Mouse (Mus musculus) hindbrain, postnatal 0 days (tissue): ENCODE results near the gene Nxf2. TPM values are rescaled to one million over a fixed set of nuclear protein-coding genes. Genes with fewer than 3 reads are reported as not detected.
"Not testable (repeated sequence)": the region's sequence is repeated elsewhere in the genome, so short reads cannot be mapped to it uniquely, and the experiment has no call there.

ENCODE experiments used
- ATAC-seq: fragments of 200-750 bp; cut with Nextera tagmentation; 2 replicates; pipeline ENCODE4 v1.8.0; 2017; ENCODE audit warnings: mild to moderate bottlenecking, moderate TSS enrichment, moderate library complexity
- DNase-seq: peaks from one replicate; pipeline ENCODE4 v3.0.0-alpha.2; 2015; ENCODE audit warnings: low spot score
- H3K27ac ChIP-seq: fragments of 300-500 bp; sonication (generic); 2 replicates; pipeline ENCODE4 v1.5.1; 2014; ENCODE audit warnings: mild to moderate bottlenecking
- H3K27me3 ChIP-seq: fragments of 300-500 bp; sonication (generic); 2 replicates; pipeline ENCODE4 v1.6.1; 2014; ENCODE audit warnings: low read length, mixed read lengths; ENCODE audit not compliant: insufficient read depth
- H3K36me3 ChIP-seq: fragments of 300-500 bp; sonication (generic); 2 replicates; pipeline ENCODE4 v1.6.1; 2014; ENCODE audit warnings: low read length, mixed read lengths; ENCODE audit not compliant: insufficient read depth
- H3K4me1 ChIP-seq: fragments of 300-500 bp; sonication (generic); 2 replicates; pipeline ENCODE4 v1.6.1; 2014; ENCODE audit warnings: antibody characterized with exemption, low read length, mixed read lengths; ENCODE audit not compliant: insufficient read depth
- H3K4me2 ChIP-seq: fragments of 300-500 bp; sonication (generic); 2 replicates; pipeline ENCODE4 v1.6.1; 2014; ENCODE audit warnings: low read depth, mild to moderate bottlenecking, low read length, moderate library complexity, mixed read lengths
- H3K4me3 ChIP-seq: fragments of 300-500 bp; sonication (generic); 2 replicates; pipeline ENCODE4 v1.5.1; 2014; ENCODE audit warnings: low read length
- H3K9ac ChIP-seq: fragments of 300-500 bp; sonication (generic); replicated peaks from 2 replicates; pipeline ENCODE4 v1.6.1; 2014; ENCODE audit warnings: mild to moderate bottlenecking, low read length, moderate library complexity, mixed read lengths
- H3K9me3 ChIP-seq: fragments of 300-500 bp; sonication (generic); 2 replicates; pipeline ENCODE4 v1.6.1; 2016; ENCODE audit warnings: low read length, mixed read lengths
- CTCF ChIP-seq: IDR thresholded peaks from 2 replicates; pipeline ENCODE4 v1.5.1; 2016; ENCODE audit warnings: antibody characterized with exemption, control low read depth, low read depth
- WGBS: fragments of 180-500 bp; shearing (Covaris S2); extraction: QIAGEN DNeasy Blood & Tissue Kit; methylation state at CpG from one replicate; pipeline ENCODE4 v1.1.7; 2014; 5-methylcytosine and 5-hydroxymethylcytosine counted together
- polyA plus RNA-seq: library from polyadenylated mRNA; unstranded; fragments of >200 nt; fragmentation: Nextera tagmentation; extraction: Ambion mirVana; gene quantifications from 2 replicates; pipeline ENCODE4 v1.2.1, GENCODE M21; 2015
- total RNA-seq: library from RNA; depleted of rRNA; stranded (reverse); fragments of >200 nt; gene quantifications from 2 replicates; pipeline ENCODE4 v1.2.3, GENCODE M21; 2014

Nxf2 gene
- total and polyA plus RNA-seq, 2 experiments from 2014 or later: 0.34 to 0.42 TPM

GRCm38 (mm10) chrX:134930361-134930760 is 34.2 kb downstream of the Nxf2 start:
- DNase-seq (peak; percentile 57), ATAC-seq (no peak)
- Histone ChIP-seq H3K27me3 (no peaks in the 10 kb centered on the region; the same call in 1 of the 2 replicates), H3K36me3 (no peaks in the 10 kb centered on the region), H3K27ac (no peak overlapping the region), H3K4me1 (no peaks in the 10 kb centered on the region), H3K9me3 (no peaks in the 10 kb centered on the region), H3K9ac (no peak overlapping the region), H3K4me2 (no peak overlapping the region), H3K4me3 (no peak overlapping the region)
- WGBS: 40% methylated on average over 5 of the region's 5 CpGs
- TF ChIP-seq CTCF: peak; percentile 77

DNA sequence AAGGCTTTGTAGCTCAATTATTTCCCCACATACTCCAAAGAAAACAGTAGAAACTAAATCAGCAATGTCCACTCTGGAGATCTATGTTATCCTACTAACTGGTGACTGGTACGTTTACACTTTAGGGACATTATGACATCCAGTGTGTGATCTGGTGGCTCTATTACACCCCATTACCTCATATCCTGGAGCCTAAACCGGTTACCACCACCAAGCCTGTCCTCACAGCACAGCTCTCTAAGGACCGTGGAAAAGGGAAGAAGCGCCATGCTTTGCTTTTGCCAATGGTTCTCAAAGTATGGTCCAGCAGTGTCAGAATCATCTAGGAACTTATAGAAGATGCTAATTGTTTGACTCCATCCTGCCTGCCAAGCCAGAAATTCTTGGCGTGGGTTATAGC is 34.6 kb downstream of the Nxf2 start:
- ATAC-seq: no peak
- DNase-seq: no peak
- no peaks in the 10 kb centered on the region for H3K9me3 ChIP-seq
- H3K4me3 ChIP-seq: no peak overlapping the region
- H3K27ac ChIP-seq: no peak overlapping the region
- no peak overlapping the region for H3K9ac ChIP-seq
- H3K4me1 ChIP-seq: no peaks in the 10 kb centered on the region
- 67% methylated on average over 5 of the region's 5 CpGs for WGBS
- no peak overlapping the region for H3K4me2 ChIP-seq
- H3K36me3 ChIP-seq: no peaks in the 10 kb centered on the region
- TF ChIP-seq CTCF: no peak
- H3K27me3 ChIP-seq: no peaks in the 10 kb centered on the region; the same call in 1 of the 2 replicates

GRCm38 (mm10) chrX:134925058-134925457 is 39.5 kb downstream of the Nxf2 start:
- no peaks in the 10 kb centered on the region for H3K4me1 ChIP-seq
- no peak overlapping the region for H3K9ac ChIP-seq
- no peaks in the 10 kb centered on the region for H3K9me3 ChIP-seq
- no peak overlapping the region for H3K4me3 ChIP-seq
- TF ChIP-seq CTCF: peak; percentile 67
- ATAC-seq (no peak), DNase-seq (peak; percentile 74)
- H3K36me3 ChIP-seq: no peaks in the 10 kb centered on the region
- H3K27me3 ChIP-seq: no peaks in the 10 kb centered on the region
- no peak overlapping the region for H3K27ac ChIP-seq
- H3K4me2 ChIP-seq: no peak overlapping the region

DNA sequence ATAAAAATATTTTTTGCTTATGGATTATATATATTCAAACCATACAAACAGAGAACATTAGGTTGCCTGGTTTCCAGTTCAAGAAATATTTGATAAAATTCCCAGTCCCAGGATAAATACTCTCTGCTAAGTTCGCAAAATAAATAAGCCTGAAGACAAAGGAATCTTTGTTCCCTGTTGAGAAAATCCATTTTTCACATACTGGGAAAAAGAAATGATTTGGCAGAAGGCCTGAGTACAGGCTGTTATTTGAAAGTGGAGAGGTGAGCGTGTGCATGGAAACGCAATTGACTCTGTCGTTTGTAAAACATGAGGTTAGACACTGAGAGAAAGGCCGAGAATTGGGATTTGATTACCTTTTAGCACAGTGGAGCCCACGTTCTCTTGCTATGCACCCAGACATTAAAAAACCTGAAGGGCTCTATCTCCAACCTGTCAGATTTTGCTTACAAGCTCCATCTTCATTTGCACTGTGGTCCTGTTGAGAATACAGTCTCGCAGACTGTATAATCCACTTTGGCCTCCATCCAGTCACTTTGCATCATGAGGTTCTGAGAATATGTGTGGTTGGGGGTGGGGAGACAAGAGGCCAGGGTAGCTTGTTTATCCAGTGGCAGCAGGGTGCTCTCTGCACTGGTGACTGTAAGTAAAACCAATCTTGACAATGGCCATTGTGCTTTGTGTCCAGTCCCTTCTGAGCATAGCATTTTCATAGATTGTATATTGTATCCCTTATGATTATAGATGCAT is 40.7 kb downstream of the Nxf2 start:
- Histone ChIP-seq H3K4me3 (no peak overlapping the region), H3K9ac (no peak overlapping the region), H3K4me1 (no peaks in the 10 kb centered on the region), H3K4me2 (no peak overlapping the region), H3K9me3 (no peaks in the 10 kb centered on the region), H3K36me3 (no peaks in the 10 kb centered on the region), H3K27me3 (no peaks in the 10 kb centered on the region; the same call in 1 of the 2 replicates), H3K27ac (no peak overlapping the region)
- TF ChIP-seq CTCF: no peak
- ATAC-seq (peak; percentile 59; the same call in 1 of the 2 replicates), DNase-seq (peak; percentile 67)
- WGBS: 48% methylated on average over 7 of the region's 7 CpGs

- WGBS: 46% methylated on average over 1 of the region's 1 CpGs
- Histone ChIP-seq H3K27ac (no peak overlapping the region), H3K4me1 (no peaks in the 10 kb centered on the region), H3K9me3 (no peaks in the 10 kb centered on the region), H3K4me3 (no peak overlapping the region), H3K27me3 (no peaks in the 10 kb centered on the region; the same call in 1 of the 2 replicates), H3K9ac (no peak overlapping the region), H3K36me3 (no peaks in the 10 kb centered on the region), H3K4me2 (no peak overlapping the region)
- ATAC-seq (no peak), DNase-seq (no peak)
- TF ChIP-seq CTCF: no peak
These were observed 45.3 kb downstream of the Nxf2 start for GRCm38 (mm10) chrX:134919220-134919619.

- H3K9me3 ChIP-seq: no peaks in the 10 kb centered on the region
- ATAC-seq (no peak), DNase-seq (no peak)
- H3K36me3 ChIP-seq: no peaks in the 10 kb centered on the region
- no peak overlapping the region for H3K4me3 ChIP-seq
- no peak for TF ChIP-seq CTCF
- no peak overlapping the region for H3K9ac ChIP-seq
- no peaks in the 10 kb centered on the region for H3K4me1 ChIP-seq
- no peak overlapping the region for H3K27ac ChIP-seq
- no peak overlapping the region for H3K4me2 ChIP-seq
- 67% methylated on average over 2 of the region's 2 CpGs for WGBS
- no peaks in the 10 kb centered on the region; the same call in 1 of the 2 replicates for H3K27me3 ChIP-seq
These were observed 48.8 kb downstream of the Nxf2 start for GRCm38 (mm10) chrX:134915745-134916144.

DNA sequence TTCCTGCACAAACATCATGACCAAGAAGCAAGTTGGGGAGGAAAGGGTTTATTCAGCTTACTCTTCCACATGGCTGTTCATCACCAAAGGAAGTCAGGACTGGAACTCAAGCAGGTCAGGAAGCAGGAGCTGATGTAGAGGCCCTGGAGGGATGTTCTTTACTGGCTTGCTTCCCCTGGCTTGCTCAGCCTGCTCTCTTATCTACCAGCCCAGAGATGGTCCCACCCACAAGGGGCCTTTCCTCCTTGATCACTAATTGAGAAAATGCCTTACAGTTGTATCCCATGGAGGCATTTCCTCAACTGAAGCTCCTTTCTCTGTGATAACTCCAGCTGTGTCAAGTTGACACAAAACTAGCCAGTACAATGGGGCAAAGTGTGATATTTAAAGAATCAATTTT is 49.2 kb downstream of the Nxf2 start:
- DNase-seq, H3K36me3 ChIP-seq, ATAC-seq, H3K4me1 ChIP-seq, H3K9me3 ChIP-seq, H3K4me2 ChIP-seq, H3K9ac ChIP-seq, H3K27ac ChIP-seq, H3K27me3 ChIP-seq, H3K4me3 ChIP-seq: not testable (repeated sequence)
